15 mouse cellular contexts compared by ENCODE assay signal in genomic region chr4:32405985-32406384, GRCm38 (mm10).
DNase-seq lines count a peak whose midpoint lies in the region; ATAC-seq and TF ChIP-seq lines count a peak whose summit lies in the region.
"Had no signal": no experiment of that assay in that cellular context is flagged by ENCODE, and none has a peak within 500 bp of the region (broad histone marks: within the 10 kb centered on the region; RNA-seq: fewer than 3 reads in every experiment).

No protein-coding gene starts in this region.

- H3K4me1 ChIP-seq in hindbrain, embryonic 14.5 days (replicated peaks; ENCODE audit: control insufficient read depth, insufficient read depth, low read length): peaks cover 11% of the 10 kb centered on the region; the same call in 1 of the 2 replicates
- no peaks in the 10 kb centered on the region for H3K4me1 ChIP-seq in hindbrain, postnatal 0 days (ENCODE audit: insufficient read depth, low read length)
- H3K4me1 ChIP-seq in stomach, embryonic 16.5 days (ENCODE audit: control insufficient read depth, insufficient read depth, low read length): peaks cover 9% of the 10 kb centered on the region; the same call in 1 of the 2 replicates
- 0 out of 2 replicates have a peak, but pooled peaks cover 2% of the 10 kb centered on the region for H3K4me1 ChIP-seq in stomach, postnatal 0 days (replicated peaks; ENCODE audit: control insufficient read depth, insufficient read depth)

- WGBS in hindbrain, embryonic 14.5 days: 82% methylated on average over 3 of the region's 3 CpGs
- 83% methylated on average over 3 of the region's 3 CpGs for WGBS in hindbrain, postnatal 0 days
- WGBS in stomach, embryonic 16.5 days: 76% methylated on average over 3 of the region's 3 CpGs
- 42% methylated on average over 3 of the region's 3 CpGs for WGBS in stomach, postnatal 0 days

- H3K4me3 ChIP-seq in hindbrain, embryonic 14.5 days (replicated peaks; ENCODE audit: low read length): no peak overlapping the region
- no peak overlapping the region for H3K4me3 ChIP-seq in hindbrain, postnatal 0 days (ENCODE audit: low read length)
- H3K4me3 ChIP-seq in stomach, embryonic 16.5 days (replicated peaks; ENCODE audit: low read length): no peak overlapping the region
- H3K4me3 ChIP-seq in stomach, postnatal 0 days (ENCODE audit: low read depth, low read length): no peak overlapping the region
- H3K4me3 ChIP-seq: gastrocnemius, adult 2 months; lung, embryonic 15.5 days had no signal

- TF ChIP-seq EP300 in stomach, postnatal 0 days (optimal IDR thresholded peaks at IDR 0.05): no peak

- no peak overlapping the region for H3K4me2 ChIP-seq in hindbrain, embryonic 14.5 days (replicated peaks)
- no peak overlapping the region for H3K4me2 ChIP-seq in hindbrain, postnatal 0 days (ENCODE audit: low read depth, low read length)
- H3K4me2 ChIP-seq in stomach, embryonic 16.5 days (ENCODE audit: low read depth, low read length): no peak overlapping the region
- H3K4me2 ChIP-seq in stomach, postnatal 0 days (replicated peaks; ENCODE audit: low read depth): no peak overlapping the region
- H3K4me2 ChIP-seq: liver, embryonic 11.5 days; lung, embryonic 15.5 days had no signal

- 0 out of 2 replicates have a peak overlapping the region, but pooled peaks have one; percentile 4 for H3K27ac ChIP-seq in hindbrain, embryonic 14.5 days
- no peak overlapping the region for H3K27ac ChIP-seq in hindbrain, postnatal 0 days
- H3K27ac ChIP-seq in stomach, embryonic 16.5 days (ENCODE audit: low read length): 0 out of 2 replicates have a peak overlapping the region, but pooled peaks have one; percentile 25
- H3K27ac ChIP-seq in stomach, postnatal 0 days (replicated peaks): no peak overlapping the region
- H3K27ac ChIP-seq: gastrocnemius, adult 2 months; lung, embryonic 15.5 days had no signal

- TF ChIP-seq CTCF in hindbrain, postnatal 0 days (IDR thresholded peaks at IDR 0.05; ENCODE audit: low read depth): no peak
- no peak for TF ChIP-seq CTCF in stomach, postnatal 0 days (IDR thresholded peaks at IDR 0.05; ENCODE audit: low read depth)

- H3K36me3 ChIP-seq in hindbrain, embryonic 14.5 days (replicated peaks; ENCODE audit: control insufficient read depth, insufficient read depth): no peaks in the 10 kb centered on the region
- H3K36me3 ChIP-seq in hindbrain, postnatal 0 days (ENCODE audit: insufficient read depth, low read length): no peaks in the 10 kb centered on the region
- H3K36me3 ChIP-seq in stomach, embryonic 16.5 days (ENCODE audit: control insufficient read depth, insufficient read depth, low read length): no peaks in the 10 kb centered on the region
- no peaks in the 10 kb centered on the region for H3K36me3 ChIP-seq in stomach, postnatal 0 days (ENCODE audit: control insufficient read depth, insufficient read depth, low read length)
- H3K36me3 ChIP-seq: lung, embryonic 15.5 days had no signal

- H3K9ac ChIP-seq in hindbrain, embryonic 14.5 days: no peak overlapping the region
- H3K9ac ChIP-seq in hindbrain, postnatal 0 days (replicated peaks; ENCODE audit: low read length): no peak overlapping the region
- no peak overlapping the region for H3K9ac ChIP-seq in stomach, embryonic 16.5 days (ENCODE audit: low read length)
- H3K9ac ChIP-seq in stomach, postnatal 0 days (ENCODE audit: low read length): no peak overlapping the region
- H3K9ac ChIP-seq: lung, embryonic 15.5 days had no signal

- H3K27me3 ChIP-seq in hindbrain, embryonic 14.5 days (ENCODE audit: control insufficient read depth, insufficient read depth, low read length): no peaks in the 10 kb centered on the region
- H3K27me3 ChIP-seq in hindbrain, postnatal 0 days (ENCODE audit: insufficient read depth, low read length): no peaks in the 10 kb centered on the region
- no peaks in the 10 kb centered on the region for H3K27me3 ChIP-seq in stomach, embryonic 16.5 days (ENCODE audit: control insufficient read depth, insufficient read depth, low read length)
- no peaks in the 10 kb centered on the region for H3K27me3 ChIP-seq in stomach, postnatal 0 days (ENCODE audit: control insufficient read depth, insufficient read depth, low read length)
- H3K27me3 ChIP-seq: lung, embryonic 15.5 days had no signal

- ATAC-seq in hindbrain, embryonic 14.5 days (ENCODE audit: low FRiP score): no peak
- no peak for ATAC-seq in hindbrain, postnatal 0 days
- no peak for ATAC-seq in stomach, embryonic 16.5 days (ENCODE audit: insufficient read depth, low FRiP score)
- no peak for ATAC-seq in stomach, postnatal 0 days (ENCODE audit: low FRiP score, low TSS enrichment)

- no peaks in the 10 kb centered on the region for H3K9me3 ChIP-seq in hindbrain, embryonic 14.5 days (ENCODE audit: control insufficient read depth, low read length)
- H3K9me3 ChIP-seq in hindbrain, postnatal 0 days (ENCODE audit: low read length): no peaks in the 10 kb centered on the region
- H3K9me3 ChIP-seq in stomach, embryonic 16.5 days (replicated peaks; ENCODE audit: control insufficient read depth, low read length): no peaks in the 10 kb centered on the region
- H3K9me3 ChIP-seq in stomach, postnatal 0 days (ENCODE audit: control insufficient read depth, low read length): no peaks in the 10 kb centered on the region
- H3K9me3 ChIP-seq: lung, embryonic 15.5 days had no signal

- no peak for DNase-seq in hindbrain, embryonic 14.5 days (ENCODE audit: low spot score)
- no peak for DNase-seq in hindbrain, postnatal 0 days (ENCODE audit: low spot score)
- DNase-seq in stomach, postnatal 0 days (ENCODE audit: low spot score): no peak
- DNase-seq in NIH3T3 (ENCODE audit: low read depth) (peak; percentile 14), liver (no peak)
- DNase-seq in adrenal gland, adult 8-10 months: no peak
- DNase-seq: adrenal gland, postnatal 10 days; cerebellum, adult 2 months; gastrocnemius, adult 2 months; heart, adult 18-20 months; heart, postnatal 36 days; thymus, adult 18-20 months had no signal

Comparison
In these comparisons a context has a peak if more than half of its experiments do, and no peak if none do; other contexts are left out.
1. H3K27ac ChIP-seq: peak in hindbrain, embryonic 14.5 days (single experiment) and stomach, embryonic 16.5 days (single experiment); none in hindbrain, postnatal 0 days (single experiment) and stomach, postnatal 0 days (single experiment).